Mouse (Mus musculus): ENCODE measurements at regions not wholly inside any gene's neighbourhood (a gene's known extent, or its start where the extent isn't known, plus 50 kb on each side); places are given as distances from the start of the nearest gene placed in this dataset.

DNA sequence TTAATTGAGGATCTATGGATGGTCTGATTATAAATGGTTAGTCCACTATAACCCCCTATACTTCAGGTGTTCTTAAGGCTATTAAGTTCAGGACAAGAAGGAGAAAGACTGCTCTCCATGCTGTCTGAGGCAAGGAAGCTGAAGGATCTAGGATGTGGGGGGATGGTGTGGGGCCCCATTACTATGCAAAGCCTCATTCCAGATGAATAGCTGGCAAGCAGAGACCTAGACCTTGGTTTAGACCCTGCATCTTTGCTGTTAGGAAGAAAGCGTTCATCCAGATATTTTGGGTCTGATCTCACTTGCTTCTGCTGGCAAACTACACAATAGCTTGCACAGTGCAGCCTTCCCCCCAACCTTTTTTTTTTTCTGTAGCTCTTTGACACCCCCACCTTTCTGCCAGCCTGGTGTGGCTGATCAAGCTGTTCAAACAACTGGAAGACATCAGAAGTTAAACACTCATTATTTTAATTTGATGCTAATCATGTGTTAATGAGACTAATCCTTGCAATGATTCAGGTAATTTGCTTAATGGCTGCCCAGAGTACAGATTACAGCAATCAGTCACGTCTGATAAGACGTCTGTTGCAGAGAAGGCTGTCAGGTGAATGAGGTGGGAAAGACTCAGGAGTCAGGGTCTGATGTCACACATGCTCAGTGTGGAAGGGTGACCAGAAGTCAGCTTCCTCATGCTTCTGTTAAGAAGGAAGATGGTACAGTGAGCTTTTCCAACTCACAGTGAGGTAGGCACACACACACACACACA, 80.9 kb upstream of the Gk2 start:
- Histone ChIP-seq H3K27me3 (ENCODE audit: insufficient read depth, low read length) (no peaks in the 10 kb centered on the region), H3K9me3 (ENCODE audit: low read length) (no peaks in the 10 kb centered on the region), H3K4me1 (replicated peaks; ENCODE audit: low read depth, low read length) (no peaks in the 10 kb centered on the region), H3K4me3 (replicated peaks; ENCODE audit: low read length) (no peak overlapping the region), H3K36me3 (ENCODE audit: insufficient read depth, low read length) (no peaks in the 10 kb centered on the region)
- TF ChIP-seq NANOG (IDR thresholded peaks at IDR 0.05; ENCODE audit: borderline replicate concordance, low read length), result no peak
- TF ChIP-seq POU5F1 (IDR thresholded peaks at IDR 0.05; ENCODE audit: borderline replicate concordance, low read length), result no peak
- TF ChIP-seq CTCF (conservative IDR thresholded peaks at IDR 0.05; ENCODE audit: low read length), result no peak

DNA sequence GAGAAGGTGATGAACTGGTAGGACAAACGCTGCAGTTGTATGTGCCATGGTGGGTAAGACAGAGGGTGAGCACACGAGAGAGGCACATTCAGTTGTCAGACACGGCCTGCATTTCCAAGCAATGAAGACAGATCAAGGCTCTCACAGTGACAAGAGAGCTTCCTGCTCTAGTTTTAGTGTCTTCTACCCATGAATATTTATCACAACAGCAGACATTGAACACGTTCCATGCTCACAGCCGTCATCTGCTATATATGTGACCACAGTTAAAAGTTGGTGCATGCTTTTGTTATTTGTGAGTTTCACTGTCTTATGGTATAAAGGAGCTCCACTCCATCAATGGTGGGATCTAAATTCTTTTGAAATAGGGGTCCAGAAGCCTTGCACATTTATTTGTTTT, 76.9 kb upstream of the Gk2 start:
- Histone ChIP-seq H3K4me3 (replicated peaks; ENCODE audit: low read length) (no peak overlapping the region), H3K27me3 (ENCODE audit: insufficient read depth, low read length) (no peaks in the 10 kb centered on the region), H3K9me3 (ENCODE audit: low read length) (peaks cover 4% of the 10 kb centered on the region; the same call in 1 of the 2 replicates), H3K4me1 (replicated peaks; ENCODE audit: low read depth, low read length) (no peaks in the 10 kb centered on the region), H3K36me3 (ENCODE audit: insufficient read depth, low read length) (no peaks in the 10 kb centered on the region)
- no peak for TF ChIP-seq CTCF (conservative IDR thresholded peaks at IDR 0.05; ENCODE audit: low read length)
- TF ChIP-seq NANOG (IDR thresholded peaks at IDR 0.05; ENCODE audit: borderline replicate concordance, low read length), result no peak
- no peak for TF ChIP-seq POU5F1 (IDR thresholded peaks at IDR 0.05; ENCODE audit: borderline replicate concordance, low read length)

DNA sequence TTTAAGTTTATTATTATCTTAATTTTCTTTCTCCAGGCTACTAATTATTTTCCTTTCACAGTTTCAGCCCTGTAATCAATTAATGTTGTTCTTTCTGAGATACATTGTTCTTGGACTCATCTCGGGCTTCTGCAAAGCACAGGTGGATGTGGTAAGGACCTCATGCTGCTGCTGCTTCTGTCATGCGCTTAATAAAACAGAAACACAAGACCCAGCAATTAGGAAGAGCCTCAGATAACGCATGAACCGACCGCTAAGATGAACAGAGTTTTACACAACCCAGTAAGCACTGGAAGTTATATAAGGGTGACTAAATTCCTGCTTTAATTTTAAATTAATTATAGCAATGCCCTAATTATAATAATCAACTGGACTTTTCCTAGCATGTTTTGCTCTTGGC, 70.7 kb upstream of the Gk2 start:
- TF ChIP-seq CTCF (conservative IDR thresholded peaks at IDR 0.05; ENCODE audit: low read length), result no peak
- TF ChIP-seq POU5F1 (IDR thresholded peaks at IDR 0.05; ENCODE audit: borderline replicate concordance, low read length), result no peak
- no peak for TF ChIP-seq NANOG (IDR thresholded peaks at IDR 0.05; ENCODE audit: borderline replicate concordance, low read length)
- Histone ChIP-seq H3K4me1 (replicated peaks; ENCODE audit: low read depth, low read length) (no peaks in the 10 kb centered on the region), H3K36me3 (ENCODE audit: insufficient read depth, low read length) (no peaks in the 10 kb centered on the region), H3K4me3 (replicated peaks; ENCODE audit: low read length) (no peak overlapping the region), H3K27me3 (ENCODE audit: insufficient read depth, low read length) (no peaks in the 10 kb centered on the region), H3K9me3 (ENCODE audit: low read length) (peaks cover 4% of the 10 kb centered on the region; the same call in 1 of the 2 replicates)
